Mouse (Mus musculus): ENCODE data around the gene Polr3b.

Polr3b gene

GRCm38 (mm10) chr10:84610783-84611182 is 11.3 kb upstream of the Polr3b start:
- DNase-seq (ENCODE audit: low spot score) = no peak

- DNase-seq (ENCODE audit: low spot score) = no peak
These were observed 10.4 kb upstream of the Polr3b start for GRCm38 (mm10) chr10:84611664-84612063.

- no peak for DNase-seq (ENCODE audit: low spot score)
These were observed 9.8 kb upstream of the Polr3b start for GRCm38 (mm10) chr10:84612281-84612680.

GRCm38 (mm10) chr10:84613366-84613765 is 8.7 kb upstream of the Polr3b start:
- DNase-seq (ENCODE audit: low spot score) = no peak

- no peak for DNase-seq (ENCODE audit: low spot score)
These were observed 7.0 kb upstream of the Polr3b start for GRCm38 (mm10) chr10:84615076-84615475.

- no peak for DNase-seq (ENCODE audit: low spot score)
These were observed 9.1 kb downstream of the Polr3b start for GRCm38 (mm10) chr10:84631182-84631581.

- DNase-seq (ENCODE audit: low spot score) = no peak
These were observed 9.9 kb downstream of the Polr3b start for GRCm38 (mm10) chr10:84632005-84632404.

- DNase-seq (ENCODE audit: low spot score) = no peak
These were observed 14.6 kb downstream of the Polr3b start for GRCm38 (mm10) chr10:84636656-84637055.

- DNase-seq (ENCODE audit: low spot score) = no peak
These were observed 16.3 kb downstream of the Polr3b start for GRCm38 (mm10) chr10:84638382-84638781.

GRCm38 (mm10) chr10:84639525-84640287 is 17.6 kb downstream of the Polr3b start:
- no peak for DNase-seq (ENCODE audit: low spot score)

- no peak for DNase-seq (ENCODE audit: low spot score)
These were observed 18.8 kb downstream of the Polr3b start for GRCm38 (mm10) chr10:84640861-84641260.

GRCm38 (mm10) chr10:84641576-84641975 is 19.5 kb downstream of the Polr3b start:
- no peak for DNase-seq (ENCODE audit: low spot score)

- DNase-seq (ENCODE audit: low spot score) = no peak
These were observed 23.8 kb downstream of the Polr3b start for GRCm38 (mm10) chr10:84645940-84646339.

- no peak for DNase-seq (ENCODE audit: low spot score)
These were observed 24.5 kb downstream of the Polr3b start for GRCm38 (mm10) chr10:84646506-84647102.

- no peak for DNase-seq (ENCODE audit: low spot score)
These were observed 25.2 kb downstream of the Polr3b start for GRCm38 (mm10) chr10:84647264-84647663.

- DNase-seq (ENCODE audit: low spot score) = no peak
These were observed 26.8 kb downstream of the Polr3b start for GRCm38 (mm10) chr10:84648911-84649310.

- no peak for DNase-seq (ENCODE audit: low spot score)
These were observed 31.9 kb downstream of the Polr3b start for GRCm38 (mm10) chr10:84654029-84654428.

GRCm38 (mm10) chr10:84654731-84655130 is 32.6 kb downstream of the Polr3b start:
- no peak for DNase-seq (ENCODE audit: low spot score)

GRCm38 (mm10) chr10:84656618-84657017 is 34.5 kb downstream of the Polr3b start:
- no peak for DNase-seq (ENCODE audit: low spot score)

- no peak for DNase-seq (ENCODE audit: low spot score)
These were observed 35.5 kb downstream of the Polr3b start for GRCm38 (mm10) chr10:84657437-84658087.

- DNase-seq (ENCODE audit: low spot score) = no peak
These were observed 36.2 kb downstream of the Polr3b start for GRCm38 (mm10) chr10:84658088-84658848.

GRCm38 (mm10) chr10:84659281-84659680 is 37.2 kb downstream of the Polr3b start:
- DNase-seq (ENCODE audit: low spot score) = no peak

Data from ovary, postnatal 10 days (tissue).